Mouse (Mus musculus) hindbrain, embryonic 15.5 days (tissue): ENCODE data around the gene Prss34. TPM values are rescaled to one million over a fixed set of nuclear protein-coding genes. Genes with fewer than 3 reads are reported as not detected.

Experiments used
- ATAC-seq: fragments of 200-750 bp; cut with Nextera tagmentation; 2 replicates; pipeline ENCODE4 v1.8.0; 2017; ENCODE audit warnings: low read depth, moderate number of reproducible peaks, moderate TSS enrichment; ENCODE audit not compliant: low FRiP score
- H3K27ac ChIP-seq: fragments of 300-500 bp; sonication (generic); replicated peaks from 2 replicates; pipeline ENCODE4 v1.5.1; 2015; ENCODE audit warnings: mild to moderate bottlenecking, inconsistent platforms
- H3K27me3 ChIP-seq: fragments of 300-500 bp; sonication (generic); 2 replicates; pipeline ENCODE4 v1.6.1; 2015; ENCODE audit warnings: control low read depth, inconsistent platforms
- H3K36me3 ChIP-seq: fragments of 300-500 bp; sonication (generic); 2 replicates; pipeline ENCODE4 v1.6.1; 2015; ENCODE audit warnings: control low read depth, inconsistent platforms
- H3K4me1 ChIP-seq: fragments of 300-500 bp; sonication (generic); replicated peaks from 2 replicates; pipeline ENCODE4 v1.6.1; 2015; ENCODE audit warnings: control low read depth, inconsistent platforms
- H3K4me2 ChIP-seq: fragments of 300-500 bp; sonication (generic); 2 replicates; pipeline ENCODE4 v1.6.1; 2015; ENCODE audit warnings: moderate library complexity, mild to moderate bottlenecking, inconsistent platforms
- H3K4me3 ChIP-seq: fragments of 300-500 bp; sonication (generic); 2 replicates; pipeline ENCODE4 v1.5.1; 2015; ENCODE audit warnings: mild to moderate bottlenecking, inconsistent platforms
- H3K9ac ChIP-seq: fragments of 300-500 bp; sonication (generic); 2 replicates; pipeline ENCODE4 v1.6.1; 2015; ENCODE audit warnings: inconsistent platforms
- H3K9me3 ChIP-seq: fragments of 300-500 bp; sonication (generic); 2 replicates; pipeline ENCODE4 v1.6.1; 2016; ENCODE audit warnings: control low read depth, inconsistent platforms
- WGBS: fragments of 180-500 bp; shearing (Covaris S2); methylation state at CpG from one replicate; pipeline ENCODE4 v1.1.7; 2015; 5-methylcytosine and 5-hydroxymethylcytosine counted together
- polyA plus RNA-seq: library from polyadenylated mRNA; unstranded; fragments of >200 nt; fragmentation: Nextera tagmentation; extraction: Ambion mirVana; gene quantifications from 2 replicates; pipeline ENCODE4 v1.2.1, GENCODE M21; 2015

Prss34 gene
- polyA plus RNA-seq, 1 experiment from 2014 or later, result not detected

DNA sequence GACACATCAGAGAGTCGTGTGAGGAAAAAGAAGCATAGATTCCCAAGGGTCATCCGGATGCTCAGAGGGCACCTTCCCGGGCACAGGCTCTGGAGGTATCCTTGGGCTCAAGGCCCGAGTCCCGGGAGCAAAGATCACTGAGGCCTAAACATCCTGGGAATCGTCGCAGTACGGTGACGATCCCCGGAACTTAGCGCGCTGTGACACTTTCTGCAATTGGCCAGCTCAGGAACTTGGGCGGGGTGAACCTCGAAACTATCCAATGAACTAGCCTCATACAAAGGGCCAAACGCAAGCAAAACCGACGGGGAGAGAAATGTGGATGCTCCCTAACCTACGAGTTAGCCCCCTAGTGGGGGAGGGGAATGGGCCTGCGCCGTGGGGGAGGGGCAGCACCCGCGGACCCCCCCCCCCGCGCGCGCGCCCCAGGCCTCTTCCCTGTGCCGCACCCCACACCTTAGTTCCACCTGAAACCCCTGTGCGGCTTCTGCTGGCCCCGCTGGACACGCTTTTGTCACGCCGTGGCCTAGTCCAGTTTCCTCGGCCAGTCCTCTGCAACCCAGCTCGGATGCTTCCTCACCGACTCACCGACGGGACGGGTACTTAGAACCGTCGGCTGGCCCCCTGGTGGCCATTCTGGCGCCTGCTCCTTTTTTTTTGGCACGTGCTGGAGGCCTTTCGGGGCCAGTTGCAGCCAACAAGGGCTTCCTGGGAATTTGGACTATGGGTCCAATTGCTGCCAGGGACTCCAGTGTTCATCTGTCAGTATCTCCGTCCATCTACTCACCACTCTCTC is 24.3 kb upstream of the Prss34 start:
- no peaks in the 10 kb centered on the region for H3K9me3 ChIP-seq
- no peaks in the 10 kb centered on the region for H3K27me3 ChIP-seq
- H3K27ac ChIP-seq, result peak overlapping the region; percentile 98
- ATAC-seq, result peak; percentile 89
- peaks cover 35% of the 10 kb centered on the region for H3K4me1 ChIP-seq
- peak overlapping the region; percentile 92 for H3K4me3 ChIP-seq
- under 1% methylated on average over 39 of the region's 45 CpGs for WGBS
- peak overlapping the region; percentile 87 for H3K4me2 ChIP-seq
- H3K9ac ChIP-seq, result peak overlapping the region; percentile 92
- H3K36me3 ChIP-seq, result peaks cover 1% of the 10 kb centered on the region

DNA sequence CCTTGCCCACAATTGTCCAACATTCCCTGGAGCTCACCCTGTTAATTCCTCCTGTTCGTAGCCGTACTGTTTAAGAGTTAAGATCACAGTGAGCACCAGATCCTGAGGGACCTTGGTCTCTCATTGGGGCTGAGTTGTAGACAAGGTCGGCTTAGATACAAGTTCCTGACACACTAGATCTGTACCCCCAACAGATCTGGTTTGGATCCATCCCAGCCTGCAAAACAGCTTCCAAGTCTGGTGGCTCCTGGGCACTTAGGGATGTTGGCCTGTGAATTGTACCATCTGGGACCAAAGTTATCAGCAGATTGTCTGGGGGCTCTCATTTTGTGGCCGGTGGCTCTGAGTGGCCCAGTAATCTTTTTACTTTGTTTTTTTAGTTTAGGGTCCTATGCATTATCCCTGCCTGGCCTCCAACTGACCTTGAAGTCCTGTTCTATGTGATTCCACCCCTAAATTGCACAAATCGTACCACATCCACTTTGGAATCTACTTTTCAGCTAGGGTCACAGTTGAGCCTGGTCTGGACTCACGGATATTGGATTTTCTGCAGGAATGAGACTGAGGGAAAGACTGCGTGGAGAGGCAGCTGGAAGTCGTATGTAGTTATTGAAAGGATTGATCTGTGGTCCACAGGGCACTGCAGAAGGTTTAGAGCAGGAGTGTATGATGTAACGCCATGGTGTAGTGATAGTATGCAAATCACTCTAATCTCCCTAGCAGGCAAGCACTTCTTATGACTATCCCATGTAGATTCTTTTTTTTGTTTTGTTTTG is 23.4 kb upstream of the Prss34 start, which contains the start of gene Ube2i:
TSS of gene Ube2i (minus strand) at position 52 of the 776 bp plus-strand sequence.
- Histone ChIP-seq H3K27ac (peak within 1 kb of the TSS; percentile 98), H3K9me3 (no peaks in the 10 kb centered on the region), H3K4me3 (peak within 1 kb of the TSS; percentile 92), H3K4me1 (peaks cover 34% of the 10 kb centered on the region), H3K4me2 (peak within 1 kb of the TSS; percentile 87), H3K9ac (peak within 1 kb of the TSS; percentile 92), H3K27me3 (0 out of 2 replicates have a peak, but pooled peaks cover 3% of the 10 kb centered on the region), H3K36me3 (no peaks in the 10 kb centered on the region)
- no peak for ATAC-seq
- 75% methylated on average over 9 of the region's 9 CpGs for WGBS

DNA sequence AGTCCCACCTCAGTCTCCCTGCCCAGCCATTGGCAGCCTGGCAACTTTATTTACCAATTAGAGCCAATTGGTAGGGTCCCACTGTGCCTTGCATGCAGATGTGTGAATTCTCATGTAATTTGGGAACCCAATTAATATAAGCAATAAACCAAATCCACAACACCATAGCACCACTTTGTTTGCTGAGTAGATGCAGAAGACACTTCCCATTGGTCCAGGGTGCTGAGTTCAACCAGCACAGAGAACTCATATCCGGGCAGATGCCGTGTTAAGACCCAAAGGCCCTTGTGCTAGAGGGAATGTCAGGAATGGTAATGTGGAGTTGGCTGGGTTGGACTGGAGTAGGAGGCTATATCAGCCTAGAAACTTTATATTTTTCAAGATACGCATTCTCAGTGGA is 22.4 kb upstream of the Prss34 start:
- Histone ChIP-seq H3K4me2 (no peak overlapping the region), H3K4me1 (peaks cover 24% of the 10 kb centered on the region), H3K4me3 (no peak overlapping the region), H3K9ac (no peak overlapping the region), H3K9me3 (no peaks in the 10 kb centered on the region), H3K36me3 (no peaks in the 10 kb centered on the region), H3K27me3 (0 out of 2 replicates have a peak, but pooled peaks cover 3% of the 10 kb centered on the region), H3K27ac (no peak overlapping the region)
- ATAC-seq, result no peak
- WGBS, result 95% methylated on average over 3 of the region's 3 CpGs

DNA sequence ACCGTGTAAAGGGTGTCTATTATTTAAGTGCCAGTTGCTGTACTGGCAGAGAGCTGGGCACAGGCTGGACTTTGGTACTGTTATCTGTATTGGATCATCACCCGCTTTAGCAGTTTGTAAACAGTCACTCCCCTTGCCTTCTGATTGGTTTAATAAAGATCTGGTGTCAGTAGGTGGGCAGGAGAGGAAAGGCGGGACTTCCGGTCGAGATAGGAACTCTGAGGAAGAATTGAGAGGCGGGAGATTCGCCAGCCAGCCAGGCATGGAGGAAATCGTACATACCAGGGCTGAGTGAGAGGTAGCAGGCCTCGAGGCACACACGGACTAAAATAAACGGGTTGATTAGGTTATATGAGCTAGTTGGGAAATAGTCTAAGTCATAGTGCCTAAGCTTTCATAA is 16.1 kb upstream of the Prss34 start:
- H3K9me3 ChIP-seq, result no peaks in the 10 kb centered on the region
- 0 out of 2 replicates have a peak, but pooled peaks cover 3% of the 10 kb centered on the region for H3K27me3 ChIP-seq
- no peaks in the 10 kb centered on the region for H3K4me1 ChIP-seq
- no peaks in the 10 kb centered on the region for H3K36me3 ChIP-seq
- no peak for ATAC-seq
- no peak overlapping the region for H3K9ac ChIP-seq
- H3K4me3 ChIP-seq, result no peak overlapping the region
- WGBS, result 52% methylated on average over 11 of the region's 11 CpGs
- H3K27ac ChIP-seq, result no peak overlapping the region
- peak overlapping the region; percentile 19; the same call in 1 of the 2 replicates for H3K4me2 ChIP-seq

DNA sequence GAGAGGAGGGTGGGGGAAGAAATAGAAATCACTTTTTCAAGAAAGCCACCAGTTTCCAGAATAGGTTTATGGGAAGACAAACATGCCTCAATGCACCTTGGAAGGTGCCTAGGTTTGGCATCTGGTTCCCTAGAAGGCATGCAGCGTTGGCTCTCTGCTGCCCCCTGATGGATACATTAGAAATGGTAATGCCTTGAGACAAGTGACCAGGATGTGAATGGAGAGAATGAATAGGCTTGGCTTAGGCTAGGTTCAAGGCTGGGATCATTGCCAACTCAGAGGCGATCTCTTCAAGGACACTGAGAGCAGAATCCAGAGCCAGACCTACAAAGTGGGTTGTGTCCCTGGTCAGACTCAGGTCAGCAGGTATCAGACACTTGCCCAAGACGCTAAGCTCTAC is 13.2 kb upstream of the Prss34 start:
- Histone ChIP-seq H3K27me3 (no peaks in the 10 kb centered on the region), H3K36me3 (no peaks in the 10 kb centered on the region), H3K4me3 (no peak overlapping the region), H3K4me2 (no peak overlapping the region), H3K9ac (no peak overlapping the region), H3K9me3 (no peaks in the 10 kb centered on the region), H3K4me1 (no peaks in the 10 kb centered on the region), H3K27ac (no peak overlapping the region)
- WGBS, result 15% methylated on average over 3 of the region's 3 CpGs
- ATAC-seq, result no peak

DNA sequence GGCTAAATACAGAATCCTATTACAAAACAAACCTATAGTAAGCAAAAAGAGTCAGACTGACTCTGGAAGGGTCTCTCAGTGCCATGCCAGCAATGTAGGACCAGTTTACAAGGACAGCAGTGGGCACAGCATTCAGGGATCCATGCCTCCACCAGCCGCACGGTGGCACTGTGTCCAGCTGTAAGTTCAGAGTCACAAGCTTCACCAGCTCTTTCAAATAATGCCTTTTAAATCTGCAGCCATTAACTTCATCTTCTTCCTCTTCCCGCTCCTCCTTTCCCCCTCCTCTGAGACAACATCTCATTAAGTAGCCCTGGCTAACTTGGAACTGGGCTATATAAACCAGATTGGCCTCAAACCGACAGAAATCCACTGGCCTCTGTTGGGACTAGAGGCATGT is 9.4 kb upstream of the Prss34 start:
- no peaks in the 10 kb centered on the region for H3K9me3 ChIP-seq
- H3K36me3 ChIP-seq, result no peaks in the 10 kb centered on the region
- no peak overlapping the region for H3K4me2 ChIP-seq
- WGBS, result 26% methylated on average over 4 of the region's 4 CpGs
- H3K4me1 ChIP-seq, result no peaks in the 10 kb centered on the region
- no peak overlapping the region for H3K27ac ChIP-seq
- no peak for ATAC-seq
- no peak overlapping the region for H3K9ac ChIP-seq
- no peak overlapping the region for H3K4me3 ChIP-seq
- H3K27me3 ChIP-seq, result no peaks in the 10 kb centered on the region

DNA sequence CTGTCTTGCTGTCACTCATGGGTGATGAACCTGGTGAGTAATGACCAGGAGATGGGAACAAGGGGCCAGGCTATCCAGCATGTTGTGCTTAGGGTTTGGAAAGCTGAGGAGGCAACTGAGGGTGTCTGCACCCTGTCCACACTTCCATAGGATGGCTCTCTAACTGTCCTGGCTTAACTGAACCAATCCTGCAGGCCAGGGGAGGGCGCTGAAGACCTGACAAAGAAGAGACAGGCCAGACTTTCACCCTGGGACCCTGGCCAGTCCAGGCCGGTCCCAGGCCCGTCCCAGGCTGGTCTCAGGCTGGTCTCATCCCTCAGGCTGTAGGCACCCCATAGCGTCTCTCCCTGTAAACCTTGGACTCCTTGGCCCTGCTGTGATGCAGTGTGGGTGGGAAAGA is 7.8 kb upstream of the Prss34 start:
- H3K27ac ChIP-seq, result no peak overlapping the region
- no peaks in the 10 kb centered on the region for H3K4me1 ChIP-seq
- H3K9ac ChIP-seq, result no peak overlapping the region
- WGBS, result 31% methylated on average over 4 of the region's 4 CpGs
- no peak for ATAC-seq
- H3K9me3 ChIP-seq, result no peaks in the 10 kb centered on the region
- H3K36me3 ChIP-seq, result no peaks in the 10 kb centered on the region
- H3K4me2 ChIP-seq, result no peak overlapping the region
- H3K4me3 ChIP-seq, result no peak overlapping the region
- H3K27me3 ChIP-seq, result no peaks in the 10 kb centered on the region

DNA sequence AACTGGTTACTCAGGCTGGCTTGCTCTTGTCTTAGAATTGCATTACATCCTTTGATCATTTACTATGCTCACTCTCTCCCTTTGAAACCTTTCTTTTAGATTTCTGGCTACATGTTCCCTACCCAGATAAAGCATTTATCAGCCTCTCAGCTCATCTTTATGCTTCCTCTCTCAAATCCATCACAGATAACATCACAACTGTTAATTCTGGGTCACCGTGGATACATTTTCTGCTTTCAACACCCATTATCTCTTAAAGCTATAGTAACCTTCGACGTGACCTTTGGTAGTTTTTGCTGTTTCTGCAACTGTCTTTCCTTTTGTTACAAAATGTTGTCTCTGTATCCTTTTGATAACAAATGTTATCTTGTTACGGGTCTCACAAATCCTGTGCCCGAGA is 4.7 kb upstream of the Prss34 start:
- H3K27me3 ChIP-seq, result no peaks in the 10 kb centered on the region
- 81% methylated on average over 5 of the region's 5 CpGs for WGBS
- no peaks in the 10 kb centered on the region for H3K4me1 ChIP-seq
- H3K9me3 ChIP-seq, result no peaks in the 10 kb centered on the region
- ATAC-seq, result no peak
- no peaks in the 10 kb centered on the region for H3K36me3 ChIP-seq
- H3K9ac ChIP-seq, result no peak overlapping the region
- H3K4me2 ChIP-seq, result no peak overlapping the region
- H3K27ac ChIP-seq, result no peak overlapping the region
- H3K4me3 ChIP-seq, result no peak overlapping the region

DNA sequence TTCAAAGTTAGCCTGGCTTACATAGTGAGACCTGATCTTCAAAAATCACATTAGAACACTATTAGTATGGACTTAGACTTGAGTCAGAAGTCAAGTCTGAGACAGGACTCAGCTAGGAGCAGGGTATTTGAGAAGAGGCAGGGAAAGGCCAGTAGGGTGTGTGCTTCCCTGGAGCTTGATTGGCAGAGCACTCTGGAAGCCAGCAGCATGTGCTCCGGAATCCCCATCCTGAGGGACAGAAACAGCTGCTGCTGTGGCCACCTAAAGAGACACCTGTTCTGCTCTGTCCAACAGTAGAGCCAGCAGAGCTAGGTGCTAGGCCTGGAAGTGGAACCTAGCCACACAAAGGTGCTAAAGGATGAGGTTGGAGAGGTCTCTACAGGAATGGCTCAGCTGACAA is 4.1 kb upstream of the Prss34 start:
- Histone ChIP-seq H3K27ac (no peak overlapping the region), H3K4me1 (no peaks in the 10 kb centered on the region), H3K4me3 (no peak overlapping the region), H3K27me3 (no peaks in the 10 kb centered on the region), H3K4me2 (no peak overlapping the region), H3K9me3 (no peaks in the 10 kb centered on the region), H3K36me3 (no peaks in the 10 kb centered on the region), H3K9ac (no peak overlapping the region)
- WGBS, result 48% methylated on average over 1 of the region's 1 CpGs
- ATAC-seq, result no peak

DNA sequence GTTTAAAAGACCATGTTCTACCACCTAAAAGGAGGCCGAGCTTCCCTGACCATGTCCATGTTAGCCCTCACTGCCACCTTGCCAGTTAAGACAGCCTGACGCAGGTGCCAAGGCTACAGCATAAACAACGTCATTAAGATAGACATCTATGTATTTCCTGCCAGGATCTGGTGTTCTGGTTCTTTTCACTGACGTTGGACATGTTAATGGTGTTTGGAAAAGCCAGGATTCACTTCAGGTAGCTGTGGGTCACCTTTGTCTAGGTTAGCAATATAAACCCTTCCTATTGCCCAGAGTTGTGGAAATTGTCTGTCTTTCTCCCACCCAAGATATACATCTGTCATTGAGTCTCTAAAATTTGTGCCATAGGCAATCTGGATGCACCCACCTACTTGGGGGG is 10.2 kb downstream of the Prss34 start, which contains the start of gene Prss28:
TSS of gene Prss28 (plus strand) at position 301 of the 400 bp plus-strand sequence.
- no peaks in the 10 kb centered on the region for H3K27me3 ChIP-seq
- no peak within 1 kb of the TSS for H3K4me3 ChIP-seq
- no peak for ATAC-seq
- no peaks in the 10 kb centered on the region for H3K9me3 ChIP-seq
- no peaks in the 10 kb centered on the region for H3K36me3 ChIP-seq
- no peaks in the 10 kb centered on the region for H3K4me1 ChIP-seq
- 82% methylated on average over 4 of the region's 4 CpGs for WGBS
- no peak within 1 kb of the TSS for H3K4me2 ChIP-seq
- no peak within 1 kb of the TSS for H3K27ac ChIP-seq
- no peak within 1 kb of the TSS for H3K9ac ChIP-seq

DNA sequence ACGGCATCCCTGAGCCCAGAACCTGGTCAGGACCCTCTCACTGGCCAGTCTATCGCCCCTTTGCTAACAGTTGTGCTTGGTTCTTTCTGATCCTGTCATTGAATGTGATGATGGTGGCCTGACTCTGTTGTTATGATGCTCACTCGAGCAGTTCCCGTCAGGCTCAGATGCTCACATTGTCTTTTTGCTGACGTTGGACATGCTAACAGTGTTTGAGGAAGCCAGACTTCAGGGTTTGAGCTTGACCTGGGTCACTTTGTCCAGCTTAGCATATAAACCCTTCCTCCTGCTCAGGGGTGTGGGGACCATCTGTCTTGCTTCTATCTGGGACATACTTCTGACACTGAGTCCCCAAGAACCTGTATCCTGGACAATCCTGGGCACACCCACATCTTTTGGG is 20.2 kb downstream of the Prss34 start, which contains the start of gene Prss29:
TSS of gene Prss29 (plus strand) at position 301 of the 400 bp plus-strand sequence.
- Histone ChIP-seq H3K4me1 (no peaks in the 10 kb centered on the region), H3K27me3 (no peaks in the 10 kb centered on the region), H3K9me3 (no peaks in the 10 kb centered on the region), H3K36me3 (no peaks in the 10 kb centered on the region), H3K9ac (no peak within 1 kb of the TSS), H3K4me2 (no peak within 1 kb of the TSS), H3K27ac (no peak within 1 kb of the TSS), H3K4me3 (no peak within 1 kb of the TSS)
- WGBS, result 76% methylated on average over 5 of the region's 5 CpGs
- no peak for ATAC-seq

DNA sequence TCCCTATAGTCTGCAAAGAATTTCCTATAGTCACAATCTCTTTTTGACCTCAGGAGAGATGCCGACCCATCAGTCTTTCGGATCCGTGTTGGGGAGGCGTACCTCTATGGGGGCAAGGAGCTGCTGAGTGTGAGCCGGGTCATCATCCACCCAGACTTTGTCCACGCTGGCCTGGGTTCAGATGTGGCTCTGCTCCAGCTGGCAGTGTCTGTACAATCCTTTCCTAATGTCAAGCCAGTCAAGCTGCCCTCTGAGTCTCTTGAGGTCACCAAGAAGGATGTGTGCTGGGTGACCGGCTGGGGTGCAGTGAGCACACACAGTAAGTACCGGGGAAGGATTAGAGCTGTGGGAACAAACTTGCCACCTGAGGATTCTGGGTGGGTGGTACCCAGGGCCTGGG is 22.6 kb downstream of the Prss34 start:
- Histone ChIP-seq H3K9ac (no peak overlapping the region), H3K4me1 (no peaks in the 10 kb centered on the region), H3K4me2 (no peak overlapping the region), H3K9me3 (no peaks in the 10 kb centered on the region), H3K27me3 (no peaks in the 10 kb centered on the region), H3K4me3 (no peak overlapping the region), H3K27ac (no peak overlapping the region), H3K36me3 (no peaks in the 10 kb centered on the region)
- 91% methylated on average over 8 of the region's 8 CpGs for WGBS
- ATAC-seq, result no peak
